Mouse (Mus musculus) hindbrain, embryonic 15.5 days (tissue): ENCODE results near the gene Tmod4. TPM values are rescaled to one million over a fixed set of nuclear protein-coding genes. Genes with fewer than 3 reads are reported as not detected.

Experiments
- microRNA-seq: library from miRNA; unstranded; fragments of <30 nt; microRNA quantifications from one replicate; pipeline ENCODE4, GENCODE M21; 2016
- polyA plus RNA-seq: library from polyadenylated mRNA; unstranded; fragments of >200 nt; fragmentation: Nextera tagmentation; extraction: Ambion mirVana; gene quantifications from 2 replicates; pipeline ENCODE4 v1.2.1, GENCODE M21; 2015

Gene Tmod4
- polyA plus RNA-seq, 1 experiment from 2014 or later = 1.7 TPM

Small RNAs within 50 kb of the gene (microRNA-seq; reads per million reads assigned to microRNA genes)
- gene Mir8099-1 = not detected

Other genes starting within 250 kb of the Tmod4 start
- 352 and 354 TPM in 2 replicates for gene Psmb4, start 237.5 kb upstream of the Tmod4 start, polyA plus RNA-seq
- 15.5 and 16.4 TPM in 2 replicates for gene Selenbp1, start 191.4 kb upstream of the Tmod4 start, polyA plus RNA-seq
- 6.9 and 7.1 TPM in 2 replicates for gene Rfx5, start 170.4 kb upstream of the Tmod4 start, polyA plus RNA-seq
- 21.8 and 27.3 TPM in 2 replicates for gene Pi4kb, start 149.7 kb upstream of the Tmod4 start, polyA plus RNA-seq
- gene Zfp687, start 109.0 kb upstream of the Tmod4 start, polyA plus RNA-seq = 18.9 and 21.2 TPM in 2 replicates
- 260 and 276 TPM in 2 replicates for gene Psmd4, start 81.9 kb upstream of the Tmod4 start, polyA plus RNA-seq
- 15.2 and 15.8 TPM in 2 replicates for gene Pip5k1a, start 17.5 kb upstream of the Tmod4 start, polyA plus RNA-seq
- 167 and 176 TPM in 2 replicates for gene Vps72, start 13.5 kb upstream of the Tmod4 start, polyA plus RNA-seq
- 84.0 and 88.6 TPM in 2 replicates for gene Scnm1, start 9.5 kb downstream of the Tmod4 start, polyA plus RNA-seq
- 42.7 and 45.0 TPM in 2 replicates for gene Lysmd1, start 9.6 kb downstream of the Tmod4 start, polyA plus RNA-seq
- gene Tnfaip8l2, start 17.9 kb downstream of the Tmod4 start, polyA plus RNA-seq = 3.9 and 4.2 TPM in 2 replicates
- 33.0 and 34.7 TPM in 2 replicates for gene Sema6c, start 36.0 kb downstream of the Tmod4 start, polyA plus RNA-seq
- gene Gabpb2, start 93.4 kb downstream of the Tmod4 start, polyA plus RNA-seq = 3.4 and 3.6 TPM in 2 replicates
- 57.1 and 59.3 TPM in 2 replicates for gene Cdc42se1, start 104.3 kb downstream of the Tmod4 start, polyA plus RNA-seq
- 323 and 341 TPM in 2 replicates for gene Mllt11, start 107.7 kb downstream of the Tmod4 start, polyA plus RNA-seq
- gene Gm128, start 117.1 kb downstream of the Tmod4 start, polyA plus RNA-seq = 0.13 and 0.19 TPM in 2 replicates
- 0.29 TPM in 1 of 2 replicates, not detected in the other for gene Bnipl, start 126.7 kb downstream of the Tmod4 start, polyA plus RNA-seq
- 34.5 and 36.6 TPM in 2 replicates for gene Mindy1, start 156.9 kb downstream of the Tmod4 start, polyA plus RNA-seq
- 66.5 and 69.9 TPM in 2 replicates for gene Prune1, start 157.6 kb downstream of the Tmod4 start, polyA plus RNA-seq
- gene Anxa9, start 182.7 kb downstream of the Tmod4 start, polyA plus RNA-seq = 0.47 and 0.72 TPM in 2 replicates
- gene Cers2, start 190.3 kb downstream of the Tmod4 start, polyA plus RNA-seq = 92.7 and 101 TPM in 2 replicates
- 39.3 and 42.7 TPM in 2 replicates for gene Setdb1, start 232.7 kb downstream of the Tmod4 start, polyA plus RNA-seq